In genomic region chr3:105904213-105904612, GRCm38 (mm10) we compare ENCODE assay signal across 33 mouse cellular contexts. TPM values are rescaled to one million over a fixed set of nuclear protein-coding genes. Genes with fewer than 3 reads are reported as not detected.
A peak's percentile ranks its signal among the peaks of the same experiment; 100 is the strongest.
DNase-seq lines count a peak whose midpoint lies in the region; ATAC-seq and TF ChIP-seq lines count a peak whose summit lies in the region.
"Had no signal": no experiment of that assay in that cellular context is flagged by ENCODE, and none has a peak within 500 bp of the region (broad histone marks: within the 10 kb centered on the region; RNA-seq: fewer than 3 reads in every experiment).

No protein-coding gene starts in this region.

- no peaks in the 10 kb centered on the region for H3K27me3 ChIP-seq in liver, embryonic 12.5 days (replicated peaks)
- no peaks in the 10 kb centered on the region for H3K27me3 ChIP-seq in liver, embryonic 11.5 days (replicated peaks; ENCODE audit: control insufficient read depth, insufficient read depth, low read length)
- H3K27me3 ChIP-seq in liver, embryonic 16.5 days (ENCODE audit: control insufficient read depth, insufficient read depth, low read depth, low read length): no peaks in the 10 kb centered on the region
- H3K27me3 ChIP-seq in small intestine, adult 2 months (ENCODE audit: control insufficient read depth, insufficient read depth, low read length): no peaks in the 10 kb centered on the region
- H3K27me3 ChIP-seq: embryonic facial prominence, embryonic 12.5 days; hindbrain, embryonic 12.5 days; intestine, embryonic 15.5 days; limb, embryonic 15.5 days; midbrain, embryonic 13.5 days; neural tube, embryonic 13.5 days; stomach, embryonic 15.5 days had no signal

- H3K4me1 ChIP-seq in liver, embryonic 12.5 days: peaks cover 31% of the 10 kb centered on the region
- H3K4me1 ChIP-seq in liver, embryonic 11.5 days (replicated peaks; ENCODE audit: control insufficient read depth, insufficient read depth, low read length): peaks cover 8% of the 10 kb centered on the region
- peaks cover 6% of the 10 kb centered on the region for H3K4me1 ChIP-seq in liver, embryonic 16.5 days (ENCODE audit: control insufficient read depth, low read depth, low read length)
- no peaks in the 10 kb centered on the region for H3K4me1 ChIP-seq in small intestine, adult 2 months (ENCODE audit: control insufficient read depth, insufficient read depth, insufficient read length, low read length)
- H3K4me1 ChIP-seq: embryonic facial prominence, embryonic 12.5 days; hindbrain, embryonic 12.5 days; intestine, embryonic 15.5 days; limb, embryonic 15.5 days; midbrain, embryonic 13.5 days; neural tube, embryonic 13.5 days; stomach, embryonic 15.5 days had no signal

- no peak for TF ChIP-seq CTCF in small intestine, adult 2 months (IDR thresholded peaks at IDR 0.05; ENCODE audit: extremely low read depth, insufficient read length, insufficient replicate concordance, low read depth, low read length)

- H3K9ac ChIP-seq in liver, embryonic 12.5 days: no peak overlapping the region
- no peak overlapping the region for H3K9ac ChIP-seq in liver, embryonic 11.5 days (ENCODE audit: low read depth, low read length)
- H3K9ac ChIP-seq in liver, embryonic 16.5 days (ENCODE audit: low read depth, low read length): no peak overlapping the region
- H3K9ac ChIP-seq: embryonic facial prominence, embryonic 12.5 days; hindbrain, embryonic 12.5 days; intestine, embryonic 15.5 days; limb, embryonic 15.5 days; lung, embryonic 14.5 days; midbrain, embryonic 13.5 days; neural tube, embryonic 13.5 days; stomach, embryonic 15.5 days had no signal

- H3K9me3 ChIP-seq in liver, embryonic 12.5 days (replicated peaks): no peaks in the 10 kb centered on the region
- no peaks in the 10 kb centered on the region for H3K9me3 ChIP-seq in liver, embryonic 11.5 days (ENCODE audit: control insufficient read depth, low read length)
- no peaks in the 10 kb centered on the region for H3K9me3 ChIP-seq in liver, embryonic 16.5 days (replicated peaks; ENCODE audit: control insufficient read depth, low read length)
- H3K9me3 ChIP-seq: embryonic facial prominence, embryonic 12.5 days; hindbrain, embryonic 12.5 days; intestine, embryonic 15.5 days; limb, embryonic 10.5 days; limb, embryonic 15.5 days; midbrain, embryonic 13.5 days; neural tube, embryonic 13.5 days; stomach, embryonic 15.5 days had no signal

- H3K27ac ChIP-seq in liver, embryonic 12.5 days: no peak overlapping the region
- H3K27ac ChIP-seq in liver, embryonic 11.5 days (ENCODE audit: low read depth, low read length): no peak overlapping the region
- 0 out of 2 replicates have a peak overlapping the region, but pooled peaks have one; percentile 39 for H3K27ac ChIP-seq in liver, embryonic 16.5 days (ENCODE audit: low read length)
- no peak overlapping the region for H3K27ac ChIP-seq in small intestine, adult 2 months (ENCODE audit: insufficient read depth, low read depth, low read length)
- H3K27ac ChIP-seq: embryonic facial prominence, embryonic 12.5 days; hindbrain, embryonic 12.5 days; hindbrain, postnatal 0 days; intestine, embryonic 15.5 days; kidney, postnatal 0 days; limb, embryonic 10.5 days; limb, embryonic 15.5 days; midbrain, embryonic 13.5 days; neural tube, embryonic 13.5 days; stomach, embryonic 15.5 days had no signal

- WGBS in liver, embryonic 12.5 days (ENCODE audit: insufficient replicate concordance): 17% methylated on average over 4 of the region's 4 CpGs
- 25% methylated on average over 4 of the region's 4 CpGs for WGBS in liver, embryonic 11.5 days
- WGBS in liver, embryonic 16.5 days (ENCODE audit: insufficient replicate concordance): 20% methylated on average over 4 of the region's 4 CpGs
- 38% methylated on average over 4 of the region's 4 CpGs for WGBS in small intestine, adult 2 months

- no peaks in the 10 kb centered on the region for H3K36me3 ChIP-seq in liver, embryonic 12.5 days
- no peaks in the 10 kb centered on the region for H3K36me3 ChIP-seq in liver, embryonic 11.5 days (ENCODE audit: control insufficient read depth, insufficient read depth, low read length)
- H3K36me3 ChIP-seq in liver, embryonic 16.5 days (ENCODE audit: control insufficient read depth, insufficient read depth): no peaks in the 10 kb centered on the region
- H3K36me3 ChIP-seq in small intestine, adult 2 months (ENCODE audit: control insufficient read depth, insufficient read depth, low read length): no peaks in the 10 kb centered on the region
- H3K36me3 ChIP-seq: embryonic facial prominence, embryonic 12.5 days; hindbrain, embryonic 12.5 days; intestine, embryonic 15.5 days; limb, embryonic 10.5 days; limb, embryonic 15.5 days; midbrain, embryonic 13.5 days; neural tube, embryonic 13.5 days; stomach, embryonic 15.5 days had no signal

- TF ChIP-seq POLR2A in small intestine, adult 2 months (IDR thresholded peaks at IDR 0.05; ENCODE audit: low read depth, low read length): no peak

- H3K4me3 ChIP-seq in liver, embryonic 12.5 days: no peak overlapping the region
- H3K4me3 ChIP-seq in liver, embryonic 11.5 days (ENCODE audit: low read depth, low read length): no peak overlapping the region
- no peak overlapping the region for H3K4me3 ChIP-seq in liver, embryonic 16.5 days (ENCODE audit: low read depth, low read length)
- H3K4me3 ChIP-seq in small intestine, adult 2 months (ENCODE audit: low read depth, low read length): peak overlapping the region; percentile 37; the same call in 1 of the 2 replicates
- H3K4me3 ChIP-seq: embryonic facial prominence, embryonic 12.5 days; hindbrain, embryonic 12.5 days; intestine, embryonic 15.5 days; limb, embryonic 10.5 days; limb, embryonic 15.5 days; midbrain, embryonic 13.5 days; neural tube, embryonic 13.5 days; stomach, embryonic 15.5 days had no signal

- peak overlapping the region; percentile 16; the same call in 1 of the 2 replicates for H3K4me2 ChIP-seq in liver, embryonic 12.5 days
- H3K4me2 ChIP-seq in liver, embryonic 11.5 days: no peak overlapping the region
- H3K4me2 ChIP-seq in liver, embryonic 16.5 days (ENCODE audit: low read depth, low read length): no peak overlapping the region
- H3K4me2 ChIP-seq: embryonic facial prominence, embryonic 12.5 days; heart, embryonic 11.5 days; hindbrain, embryonic 12.5 days; intestine, embryonic 15.5 days; limb, embryonic 15.5 days; lung, embryonic 14.5 days; midbrain, embryonic 13.5 days; neural tube, embryonic 13.5 days; stomach, embryonic 15.5 days had no signal

- no peak for DNase-seq in liver, embryonic 11.5 days (ENCODE audit: low spot score)
- peak; percentile 77 for DNase-seq in MEL-GATA-1-ER (ENCODE audit: extremely low read depth, low read depth)
- DNase-seq in kidney, adult 18-20 months: no peak
- no peak for DNase-seq in cerebellum, adult 9-10 months
- DNase-seq: adrenal gland, postnatal 10 days; cerebellum, adult 11-12 months; cerebellum, postnatal 25 days; embryo, embryonic 11 days; gastrocnemius, postnatal 36 days; heart, postnatal 36 days; kidney, adult 8-10 months; kidney, postnatal 4 days; layer of hippocampus, postnatal 36 days; lung, embryonic 14.5 days; lung, postnatal 14 days; thymus, postnatal 36 days had no signal

- no peak for ATAC-seq in liver, embryonic 12.5 days
- no peak for ATAC-seq in liver, embryonic 11.5 days (replicated peaks; ENCODE audit: low FRiP score)
- ATAC-seq in liver, embryonic 16.5 days (ENCODE audit: low read depth): 0 out of 2 replicates have a peak, but pooled peaks have one; percentile 25
- ATAC-seq: CD4-positive, CD25-positive, alpha-beta regulatory T cell, adult 4 months; forebrain, embryonic 14.5 days; hindbrain, postnatal 0 days; intestine, embryonic 15.5 days; midbrain, embryonic 13.5 days; Patski had no signal

RNA-seq across cellular contexts. Expression of gene I830077J02Rik, which starts 28.3 kb away (rescaled TPM):
- polyA plus RNA-seq in liver, embryonic 12.5 days (2016; fragmentation: Nextera tagmentation; extraction: Ambion mirVana): 4.0 and 4.4 TPM in 2 replicates
- polyA plus RNA-seq in liver, embryonic 11.5 days (2014; fragmentation: Nextera tagmentation; extraction: Ambion mirVana): 5.6 and 5.9 TPM in 2 replicates
- 2.4 and 2.9 TPM in 2 replicates for polyA plus RNA-seq in liver, embryonic 16.5 days (2015; fragmentation: Nextera tagmentation; extraction: Ambion mirVana)
- polyA plus RNA-seq in small intestine, adult 2 months (2012; rRNA removed): 0.81 and 1.8 TPM in 2 replicates

RNA-seq across cellular contexts. Expression of gene Tmigd3, which starts 33.5 kb away (rescaled TPM):
- polyA plus RNA-seq in liver, embryonic 12.5 days (2016; fragmentation: Nextera tagmentation; extraction: Ambion mirVana): 0.30 TPM in 1 of 2 replicates, not detected in the other
- polyA plus RNA-seq in liver, embryonic 11.5 days (2014; fragmentation: Nextera tagmentation; extraction: Ambion mirVana): 0.26 and 0.27 TPM in 2 replicates
- polyA plus RNA-seq in liver, embryonic 16.5 days (2015; fragmentation: Nextera tagmentation; extraction: Ambion mirVana): not detected in 2 replicates
- polyA plus RNA-seq in small intestine, adult 2 months (2012; rRNA removed): 0.94 and 1.1 TPM in 2 replicates
- polyA plus RNA-seq: CD4-positive, CD25-positive, alpha-beta regulatory T cell, adult 4 months; embryonic facial prominence, embryonic 12.5 days; forebrain, embryonic 14.5 days; hindbrain, embryonic 12.5 days; hindbrain, postnatal 0 days; limb, embryonic 10.5 days; midbrain, embryonic 13.5 days; neural tube, embryonic 13.5 days; Patski had no signal

RNA-seq across cellular contexts. Expression of gene Adora3, which starts 33.6 kb away (rescaled TPM):
- polyA plus RNA-seq in liver, embryonic 12.5 days (2016; fragmentation: Nextera tagmentation; extraction: Ambion mirVana): 0.17 and 0.39 TPM in 2 replicates
- polyA plus RNA-seq in liver, embryonic 11.5 days (2014; fragmentation: Nextera tagmentation; extraction: Ambion mirVana): 0.36 and 0.92 TPM in 2 replicates
- 0.48 and 0.77 TPM in 2 replicates for polyA plus RNA-seq in liver, embryonic 16.5 days (2015; fragmentation: Nextera tagmentation; extraction: Ambion mirVana)
- 0.39 and 0.41 TPM in 2 replicates for polyA plus RNA-seq in small intestine, adult 2 months (2012; rRNA removed)
- polyA plus RNA-seq: CD4-positive, CD25-positive, alpha-beta regulatory T cell, adult 4 months; hindbrain, embryonic 12.5 days; neural tube, embryonic 13.5 days; Patski had no signal

RNA-seq across cellular contexts. Expression of gene Wdr77, which starts 55.0 kb away (rescaled TPM):
- 86.6 and 90.0 TPM in 2 replicates for polyA plus RNA-seq in liver, embryonic 12.5 days (2016; fragmentation: Nextera tagmentation; extraction: Ambion mirVana)
- 154 and 167 TPM in 2 replicates for polyA plus RNA-seq in liver, embryonic 11.5 days (2014; fragmentation: Nextera tagmentation; extraction: Ambion mirVana)
- 35.1 and 35.9 TPM in 2 replicates for polyA plus RNA-seq in liver, embryonic 16.5 days (2015; fragmentation: Nextera tagmentation; extraction: Ambion mirVana)
- polyA plus RNA-seq in small intestine, adult 2 months (2012; rRNA removed): 9.5 and 9.6 TPM in 2 replicates

RNA-seq across cellular contexts. Expression of gene Atp5f1, which starts 55.7 kb away (rescaled TPM):
- polyA plus RNA-seq in liver, embryonic 12.5 days (2016; fragmentation: Nextera tagmentation; extraction: Ambion mirVana): 368 TPM in 2 replicates
- polyA plus RNA-seq in liver, embryonic 11.5 days (2014; fragmentation: Nextera tagmentation; extraction: Ambion mirVana): 499 and 512 TPM in 2 replicates
- 287 and 311 TPM in 2 replicates for polyA plus RNA-seq in liver, embryonic 16.5 days (2015; fragmentation: Nextera tagmentation; extraction: Ambion mirVana)
- 72.1 and 125 TPM in 2 replicates for polyA plus RNA-seq in small intestine, adult 2 months (2012; rRNA removed)
